Comparison of ENCODE assay signal across 14 mouse cellular contexts in genomic region chr14:51095736-51096524, GRCm38 (mm10). TPM values are rescaled to one million over a fixed set of nuclear protein-coding genes. Genes with fewer than 3 reads are reported as not detected.
A peak's percentile ranks its signal among the peaks of the same experiment; 100 is the strongest.
DNase-seq lines count a peak whose midpoint lies in the region; ATAC-seq lines count a peak whose summit lies in the region.
"Had no signal": no experiment of that assay in that cellular context is flagged by ENCODE, and none has a peak within 500 bp of the region (broad histone marks: within the 10 kb centered on the region; RNA-seq: fewer than 3 reads in every experiment).

No protein-coding gene starts in this region.

- H3K9ac ChIP-seq in liver, embryonic 13.5 days, result no peak overlapping the region
- no peak overlapping the region for H3K9ac ChIP-seq in forebrain, embryonic 15.5 days (replicated peaks)

- H3K27ac ChIP-seq in brown adipose tissue, adult 24 weeks (replicated peaks; ENCODE audit: low read depth, low read length), result peak overlapping the region; percentile 45; the same call in 1 of the 2 replicates
- 0 out of 2 replicates have a peak overlapping the region, but pooled peaks have one; percentile 11 for H3K27ac ChIP-seq in liver, embryonic 13.5 days
- no peak overlapping the region for H3K27ac ChIP-seq in forebrain, embryonic 15.5 days (replicated peaks)
- H3K27ac ChIP-seq: hindbrain, postnatal 0 days had no signal

- peak; percentile 31 for DNase-seq in kidney, adult 18-20 months
- DNase-seq in liver, embryonic 13.5 days, result no peak
- peak; percentile 52 to 70 for DNase-seq in lung, postnatal 4 days
- DNase-seq in testis, postnatal 14 days (ENCODE audit: low spot score), result no peak
- no peak for DNase-seq in gastrocnemius, postnatal 25 days
- DNase-seq in ovary, postnatal 10 days (ENCODE audit: low spot score), result no peak
- DNase-seq: embryo, embryonic 11 days; midbrain, embryonic 14.5 days; thymus, adult 2 months had no signal

- 0 out of 2 replicates have a peak overlapping the region, but pooled peaks have one; percentile 7 for H3K4me2 ChIP-seq in liver, embryonic 13.5 days
- H3K4me2 ChIP-seq in forebrain, embryonic 15.5 days (replicated peaks), result no peak overlapping the region

- no peaks in the 10 kb centered on the region for H3K9me3 ChIP-seq in liver, embryonic 13.5 days (replicated peaks)
- H3K9me3 ChIP-seq in forebrain, embryonic 15.5 days, result no peaks in the 10 kb centered on the region

- no peaks in the 10 kb centered on the region for H3K4me1 ChIP-seq in brown adipose tissue, adult 24 weeks (ENCODE audit: control insufficient read depth, insufficient read depth, insufficient read length, low read length)
- H3K4me1 ChIP-seq in liver, embryonic 13.5 days (replicated peaks), result peaks cover 46% of the 10 kb centered on the region
- H3K4me1 ChIP-seq in forebrain, embryonic 15.5 days, result peaks cover 8% of the 10 kb centered on the region; the same call in 1 of the 2 replicates

- no peak overlapping the region for H3K4me3 ChIP-seq in brown adipose tissue, adult 24 weeks (ENCODE audit: insufficient read depth, low read depth, low read length)
- H3K4me3 ChIP-seq in liver, embryonic 13.5 days (replicated peaks), result no peak overlapping the region
- no peak overlapping the region for H3K4me3 ChIP-seq in forebrain, embryonic 15.5 days

- peak; percentile 35 for ATAC-seq in liver, embryonic 13.5 days (ENCODE audit: low read depth)
- ATAC-seq in forebrain, embryonic 15.5 days (replicated peaks), result no peak
- ATAC-seq: hindbrain, postnatal 0 days had no signal

- no peaks in the 10 kb centered on the region for H3K36me3 ChIP-seq in liver, embryonic 13.5 days
- no peaks in the 10 kb centered on the region for H3K36me3 ChIP-seq in forebrain, embryonic 15.5 days

- H3K27me3 ChIP-seq in liver, embryonic 13.5 days, result no peaks in the 10 kb centered on the region
- H3K27me3 ChIP-seq in forebrain, embryonic 15.5 days, result no peaks in the 10 kb centered on the region
- H3K27me3 ChIP-seq: CH12.LX had no signal

- 46% methylated on average over 9 of the region's 9 CpGs for WGBS in liver, embryonic 13.5 days (ENCODE audit: insufficient replicate concordance)
- 72% methylated on average over 9 of the region's 9 CpGs for WGBS in forebrain, embryonic 15.5 days

RNA-seq across cellular contexts. Expression of gene Ang, which starts 5.0 kb away (rescaled TPM):
- polyA plus RNA-seq in brown adipose tissue, adult 24 weeks (2012; ENCODE audit: insufficient read depth, insufficient read length, missing spikeins), result 2.1 and 8.7 TPM in 2 replicates
- 3.7 and 4.6 TPM in 2 replicates for polyA plus RNA-seq in liver, embryonic 13.5 days (2015; fragmentation: Nextera tagmentation; extraction: Ambion mirVana)
- 2.6 and 3.8 TPM in 2 replicates for polyA plus RNA-seq in forebrain, embryonic 15.5 days (2015; fragmentation: Nextera tagmentation; extraction: Ambion mirVana)
- 1 to 10 TPM; 1.6 to 4.2 TPM for total RNA-seq in gastrocnemius, postnatal 25 days (2021)

RNA-seq across cellular contexts. Expression of gene Rnase4, which starts 5.1 kb away (rescaled TPM):
- polyA plus RNA-seq in brown adipose tissue, adult 24 weeks (2012; ENCODE audit: insufficient read depth, insufficient read length, missing spikeins), result 69.1 and 78.8 TPM in 2 replicates
- polyA plus RNA-seq in liver, embryonic 13.5 days (2015; fragmentation: Nextera tagmentation; extraction: Ambion mirVana), result 14.1 and 15.7 TPM in 2 replicates
- 8.9 and 10.0 TPM in 2 replicates for polyA plus RNA-seq in forebrain, embryonic 15.5 days (2015; fragmentation: Nextera tagmentation; extraction: Ambion mirVana)
- 10 to 100 TPM; 30.5 to 40.6 TPM for total RNA-seq in gastrocnemius, postnatal 25 days (2021)

RNA-seq across cellular contexts. Expression of gene Eddm3b, which starts 18.3 kb away (rescaled TPM):
- polyA plus RNA-seq in brown adipose tissue, adult 24 weeks (2012; ENCODE audit: insufficient read depth, insufficient read length, missing spikeins), result not detected in 2 replicates
- polyA plus RNA-seq in liver, embryonic 13.5 days (2015; fragmentation: Nextera tagmentation; extraction: Ambion mirVana), result not detected in 2 replicates
- polyA plus RNA-seq in forebrain, embryonic 15.5 days (2015; fragmentation: Nextera tagmentation; extraction: Ambion mirVana), result not detected in 2 replicates
- not detected for total RNA-seq in gastrocnemius, postnatal 25 days (2021)
- total RNA-seq: CH12.LX; hindbrain, postnatal 0 days; left cerebral cortex, postnatal 14 days had no signal
- polyA plus RNA-seq: hindbrain, postnatal 0 days; midbrain, embryonic 14.5 days; thymus, adult 2 months had no signal

RNA-seq across cellular contexts. Expression of gene Olfr750, which starts 21.7 kb away (rescaled TPM):
- polyA plus RNA-seq in brown adipose tissue, adult 24 weeks (2012; ENCODE audit: insufficient read depth, insufficient read length, missing spikeins), result not detected in 2 replicates
- not detected in 2 replicates for polyA plus RNA-seq in liver, embryonic 13.5 days (2015; fragmentation: Nextera tagmentation; extraction: Ambion mirVana)
- not detected in 2 replicates for polyA plus RNA-seq in forebrain, embryonic 15.5 days (2015; fragmentation: Nextera tagmentation; extraction: Ambion mirVana)
- not detected for total RNA-seq in gastrocnemius, postnatal 25 days (2021)
- total RNA-seq: CH12.LX; hindbrain, postnatal 0 days; left cerebral cortex, postnatal 14 days had no signal
- polyA plus RNA-seq: midbrain, embryonic 14.5 days had no signal

RNA-seq across cellular contexts. Expression of gene Rnase6, which starts 27.8 kb away (rescaled TPM):
- 1.3 TPM in 1 of 2 replicates, not detected in the other for polyA plus RNA-seq in brown adipose tissue, adult 24 weeks (2012; ENCODE audit: insufficient read depth, insufficient read length, missing spikeins)
- 2.6 and 2.7 TPM in 2 replicates for polyA plus RNA-seq in liver, embryonic 13.5 days (2015; fragmentation: Nextera tagmentation; extraction: Ambion mirVana)
- 0.36 and 0.40 TPM in 2 replicates for polyA plus RNA-seq in forebrain, embryonic 15.5 days (2015; fragmentation: Nextera tagmentation; extraction: Ambion mirVana)
- total RNA-seq in gastrocnemius, postnatal 25 days (2021), result not detected
- total RNA-seq: left cerebral cortex, postnatal 14 days had no signal

Comparison
In these comparisons a context has a peak if more than half of its experiments do, and no peak if none do; other contexts are left out.
1. DNase-seq: peak in kidney, adult 18-20 months (single experiment) and lung, postnatal 4 days (2 of 2); none in liver, embryonic 13.5 days (single experiment), testis, postnatal 14 days (single experiment), gastrocnemius, postnatal 25 days (single experiment) and ovary, postnatal 10 days (single experiment).